Mouse (Mus musculus) liver, postnatal 0 days (tissue): ENCODE measurements around the gene Ccdc81.

ENCODE experiments used
- CTCF ChIP-seq: sonication (generic); IDR thresholded peaks from 2 replicates; pipeline ENCODE4 v1.5.1; 2016; ENCODE audit warnings: antibody characterized with exemption, low read depth
- EP300 ChIP-seq: IDR thresholded peaks from 2 replicates; pipeline ENCODE4 v1.6.1; 2016; ENCODE audit warnings: antibody characterized with exemption, low read depth, mild to moderate bottlenecking

DNA sequence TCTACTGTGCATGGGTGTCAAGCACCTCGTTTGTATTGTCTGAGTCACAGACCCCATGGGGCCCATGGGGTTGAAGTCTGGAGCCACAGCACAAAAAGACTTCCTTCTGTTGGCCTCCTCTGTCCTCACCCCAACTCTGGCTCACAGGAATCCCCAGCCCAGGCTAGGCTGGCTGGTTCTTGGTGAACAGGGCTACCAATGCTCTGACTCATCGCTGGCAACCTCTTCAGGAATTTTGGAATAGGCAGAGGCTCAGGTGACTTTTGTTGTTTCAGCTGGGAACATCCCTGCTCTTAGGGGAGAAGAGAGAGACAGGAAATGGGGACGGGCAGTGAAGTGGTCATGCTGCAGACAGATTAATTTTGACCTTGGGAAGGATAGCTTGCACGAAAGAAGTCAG is 65.6 kb downstream of the Ccdc81 start:
- TF ChIP-seq CTCF (no peak), EP300 (no peak)
